Mouse (Mus musculus) testis, adult 2 months (tissue): ENCODE measurements around the gene Pitpnc1.

Experiments used
- CTCF ChIP-seq: fragments of 200-500 bp; IDR thresholded peaks from 2 replicates; pipeline ENCODE4 v1.5.1; 2012; ENCODE audit warnings: low read depth, mild to moderate bottlenecking, inconsistent platforms, low read length, moderate library complexity; ENCODE audit not compliant: control insufficient read depth, insufficient read depth, insufficient replicate concordance
- POLR2A ChIP-seq: fragments of 200-500 bp; IDR thresholded peaks from 2 replicates; pipeline ENCODE4 v1.6.1; 2012; ENCODE audit warnings: low read depth, mild to moderate bottlenecking, inconsistent platforms, low read length, moderate library complexity; ENCODE audit not compliant: control insufficient read depth

GRCm38 (mm10) chr11:107422356-107422754, 48.1 kb downstream of the Pitpnc1 start:
- TF ChIP-seq CTCF, result no peak
- TF ChIP-seq POLR2A, result no peak
